Mouse (Mus musculus) forebrain, embryonic 15.5 days (tissue): ENCODE measurements around the gene Slc41a3. TPM values are rescaled to one million over a fixed set of nuclear protein-coding genes. Genes with fewer than 3 reads are reported as not detected.

Experiments
- ATAC-seq: fragments of 200-750 bp; cut with Nextera tagmentation; replicated peaks from 2 replicates; pipeline ENCODE4 v1.8.0; 2017; ENCODE audit warnings: mild to moderate bottlenecking, moderate TSS enrichment, moderate library complexity
- H3K27ac ChIP-seq: fragments of 300-500 bp; sonication (generic); replicated peaks from 2 replicates; pipeline ENCODE4 v1.5.1; 2015; ENCODE audit warnings: mild to moderate bottlenecking, inconsistent platforms
- H3K27me3 ChIP-seq: fragments of 300-500 bp; sonication (generic); 2 replicates; pipeline ENCODE4 v1.6.1; 2015; ENCODE audit warnings: inconsistent platforms
- H3K36me3 ChIP-seq: fragments of 300-500 bp; sonication (generic); 2 replicates; pipeline ENCODE4 v1.6.1; 2015; ENCODE audit warnings: mild to moderate bottlenecking, inconsistent platforms
- H3K4me1 ChIP-seq: fragments of 300-500 bp; sonication (generic); 2 replicates; pipeline ENCODE4 v1.6.1; 2015; ENCODE audit warnings: inconsistent platforms
- H3K4me2 ChIP-seq: fragments of 300-500 bp; sonication (generic); replicated peaks from 2 replicates; pipeline ENCODE4 v1.6.1; 2015; ENCODE audit warnings: mild to moderate bottlenecking, inconsistent platforms
- H3K4me3 ChIP-seq: fragments of 300-500 bp; sonication (generic); 2 replicates; pipeline ENCODE4 v1.5.1; 2015; ENCODE audit warnings: mild to moderate bottlenecking, inconsistent platforms
- H3K9ac ChIP-seq: fragments of 300-500 bp; sonication (generic); replicated peaks from 2 replicates; pipeline ENCODE4 v1.6.1; 2015; ENCODE audit warnings: mild to moderate bottlenecking, inconsistent platforms
- H3K9me3 ChIP-seq: fragments of 300-500 bp; sonication (generic); 2 replicates; pipeline ENCODE4 v1.6.1; 2016; ENCODE audit warnings: inconsistent platforms
- WGBS: fragments of 180-500 bp; shearing (Covaris S2); methylation state at CpG from one replicate; pipeline ENCODE4 v1.1.7; 2015; ENCODE audit warnings: mixed read lengths; 5-methylcytosine and 5-hydroxymethylcytosine counted together
- polyA plus RNA-seq: library from polyadenylated mRNA; unstranded; fragments of >200 nt; fragmentation: Nextera tagmentation; extraction: Ambion mirVana; gene quantifications from 2 replicates; pipeline ENCODE4 v1.2.1, GENCODE M21; 2015

Slc41a3 gene
- polyA plus RNA-seq, 1 experiment from 2014 or later: 2.5 TPM

DNA sequence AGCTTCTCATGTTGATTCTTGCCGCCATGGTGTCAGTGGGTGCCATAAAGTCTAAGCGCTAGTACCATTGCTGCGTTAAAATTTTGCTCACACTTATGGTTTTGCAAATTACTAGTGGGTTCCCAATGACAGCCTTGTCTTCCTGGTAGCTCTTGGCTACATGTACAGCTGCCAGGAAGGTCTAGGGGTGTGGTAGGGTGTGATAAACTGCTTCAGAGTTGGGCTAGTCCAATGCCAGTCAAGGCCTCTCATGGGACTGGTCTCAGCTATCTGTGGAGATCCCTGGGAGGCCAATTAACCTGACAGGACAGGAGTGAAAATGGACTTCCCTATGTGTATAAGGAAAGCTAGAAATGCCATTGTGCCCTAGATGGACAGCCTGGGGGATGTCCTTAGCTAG, 2.2 kb upstream of the Slc41a3 start:
- Histone ChIP-seq H3K9me3 (no peaks in the 10 kb centered on the region), H3K36me3 (no peaks in the 10 kb centered on the region), H3K4me1 (peaks cover 9% of the 10 kb centered on the region), H3K27me3 (no peaks in the 10 kb centered on the region; the same call in 1 of the 2 replicates), H3K4me2 (no peak overlapping the region), H3K9ac (no peak overlapping the region), H3K4me3 (no peak overlapping the region), H3K27ac (no peak overlapping the region)
- 95% methylated on average over 3 of the region's 3 CpGs for WGBS
- no peak for ATAC-seq

- H3K27ac ChIP-seq: no peak overlapping the region
- ATAC-seq: no peak
- H3K4me3 ChIP-seq: no peak overlapping the region
- WGBS: 64% methylated on average over 7 of the region's 7 CpGs
- H3K36me3 ChIP-seq: no peaks in the 10 kb centered on the region
- no peaks in the 10 kb centered on the region; the same call in 1 of the 2 replicates for H3K27me3 ChIP-seq
- no peak overlapping the region for H3K4me2 ChIP-seq
- H3K9ac ChIP-seq: no peak overlapping the region
- H3K4me1 ChIP-seq: peaks cover 9% of the 10 kb centered on the region
- no peaks in the 10 kb centered on the region for H3K9me3 ChIP-seq
Observed at GRCm38 (mm10) chr6:90603126-90603525, 1.4 kb upstream of the Slc41a3 start.

GRCm38 (mm10) chr6:90604130-90604529, 395 bp upstream of the Slc41a3 start:
- ATAC-seq: peak; percentile 25
- no peak overlapping the region for H3K9ac ChIP-seq
- H3K4me2 ChIP-seq: peak overlapping the region; percentile 79
- H3K4me1 ChIP-seq: peaks cover 9% of the 10 kb centered on the region
- no peaks in the 10 kb centered on the region; the same call in 1 of the 2 replicates for H3K27me3 ChIP-seq
- H3K36me3 ChIP-seq: no peaks in the 10 kb centered on the region
- H3K9me3 ChIP-seq: no peaks in the 10 kb centered on the region
- WGBS: 70% methylated on average over 3 of the region's 3 CpGs
- H3K27ac ChIP-seq: no peak overlapping the region
- peak overlapping the region; percentile 55 for H3K4me3 ChIP-seq

DNA sequence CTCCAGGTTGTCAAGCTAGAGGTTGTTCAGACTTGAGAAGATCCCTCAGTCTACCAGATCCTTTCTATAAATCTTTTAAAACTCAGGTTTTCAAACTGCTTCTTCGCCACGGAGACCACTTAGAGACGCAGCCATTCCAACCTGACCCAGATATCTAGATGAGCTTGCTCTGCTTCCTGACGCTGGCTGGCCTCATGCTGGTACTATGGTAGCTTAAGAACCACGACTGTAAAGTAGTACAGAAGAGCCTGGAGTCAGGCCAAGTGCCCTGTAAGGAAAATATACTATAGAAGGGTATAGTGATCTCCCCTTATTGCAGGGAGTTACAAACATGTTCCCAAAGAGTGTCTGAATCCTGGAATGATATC, 757 bp downstream of the Slc41a3 start:
- H3K36me3 ChIP-seq: no peaks in the 10 kb centered on the region
- no peak overlapping the region for H3K27ac ChIP-seq
- peaks cover 9% of the 10 kb centered on the region for H3K4me1 ChIP-seq
- H3K4me3 ChIP-seq: peak overlapping the region; percentile 55
- H3K27me3 ChIP-seq: no peaks in the 10 kb centered on the region; the same call in 1 of the 2 replicates
- WGBS: 17% methylated on average over 5 of the region's 5 CpGs
- H3K9ac ChIP-seq: peak overlapping the region; percentile 59
- ATAC-seq: no peak
- peak overlapping the region; percentile 79 for H3K4me2 ChIP-seq
- no peaks in the 10 kb centered on the region for H3K9me3 ChIP-seq

DNA sequence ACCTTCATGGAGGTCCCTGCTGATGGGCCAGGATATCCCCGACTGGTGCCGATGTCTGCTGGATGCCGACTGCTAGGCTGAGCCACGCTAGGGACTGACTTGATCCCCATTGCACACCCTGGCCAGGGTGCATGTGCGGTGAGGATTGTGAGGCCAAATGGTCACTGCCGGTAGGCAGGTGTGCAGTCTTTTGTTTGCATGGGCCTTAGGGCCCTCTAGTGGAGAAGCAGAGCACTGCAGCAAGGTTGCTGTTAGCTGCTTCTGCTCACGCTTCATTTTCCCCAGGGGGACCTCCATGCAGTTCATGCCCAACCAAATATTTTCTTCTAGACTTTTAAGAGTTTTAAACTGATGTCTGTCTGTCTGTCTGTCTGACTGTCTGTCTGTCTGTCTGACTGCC, 2.0 kb downstream of the Slc41a3 start:
- H3K27me3 ChIP-seq: no peaks in the 10 kb centered on the region; the same call in 1 of the 2 replicates
- H3K36me3 ChIP-seq: no peaks in the 10 kb centered on the region
- H3K4me2 ChIP-seq: no peak overlapping the region
- ATAC-seq: no peak
- 26% methylated on average over 7 of the region's 7 CpGs for WGBS
- no peak overlapping the region for H3K9ac ChIP-seq
- H3K4me3 ChIP-seq: no peak overlapping the region
- H3K4me1 ChIP-seq: peaks cover 9% of the 10 kb centered on the region
- H3K9me3 ChIP-seq: no peaks in the 10 kb centered on the region
- H3K27ac ChIP-seq: no peak overlapping the region

GRCm38 (mm10) chr6:90607196-90607595, 2.7 kb downstream of the Slc41a3 start:
- Histone ChIP-seq H3K4me3 (no peak overlapping the region), H3K27ac (no peak overlapping the region), H3K9me3 (no peaks in the 10 kb centered on the region), H3K36me3 (no peaks in the 10 kb centered on the region), H3K4me1 (peaks cover 9% of the 10 kb centered on the region), H3K9ac (no peak overlapping the region), H3K4me2 (no peak overlapping the region), H3K27me3 (no peaks in the 10 kb centered on the region; the same call in 1 of the 2 replicates)
- 15% methylated on average over 5 of the region's 5 CpGs for WGBS
- no peak for ATAC-seq

GRCm38 (mm10) chr6:90608186-90608585, 3.7 kb downstream of the Slc41a3 start:
- Histone ChIP-seq H3K4me2 (no peak overlapping the region), H3K9ac (no peak overlapping the region), H3K9me3 (no peaks in the 10 kb centered on the region), H3K36me3 (no peaks in the 10 kb centered on the region), H3K27me3 (no peaks in the 10 kb centered on the region; the same call in 1 of the 2 replicates), H3K4me3 (no peak overlapping the region), H3K27ac (no peak overlapping the region), H3K4me1 (peaks cover 9% of the 10 kb centered on the region)
- no peak for ATAC-seq
- 73% methylated on average over 6 of the region's 6 CpGs for WGBS

GRCm38 (mm10) chr6:90610248-90610647, 5.7 kb downstream of the Slc41a3 start:
- no peaks in the 10 kb centered on the region for H3K36me3 ChIP-seq
- no peak overlapping the region for H3K9ac ChIP-seq
- no peak for ATAC-seq
- 88% methylated on average over 5 of the region's 5 CpGs for WGBS
- H3K27me3 ChIP-seq: no peaks in the 10 kb centered on the region; the same call in 1 of the 2 replicates
- no peak overlapping the region for H3K27ac ChIP-seq
- no peak overlapping the region for H3K4me3 ChIP-seq
- H3K9me3 ChIP-seq: no peaks in the 10 kb centered on the region
- peaks cover 5% of the 10 kb centered on the region for H3K4me1 ChIP-seq
- H3K4me2 ChIP-seq: no peak overlapping the region

GRCm38 (mm10) chr6:90613277-90613676, 8.8 kb downstream of the Slc41a3 start:
- Histone ChIP-seq H3K4me3 (no peak overlapping the region), H3K27me3 (no peaks in the 10 kb centered on the region), H3K9me3 (no peaks in the 10 kb centered on the region), H3K9ac (no peak overlapping the region), H3K4me1 (peaks cover 4% of the 10 kb centered on the region; the same call in 1 of the 2 replicates), H3K36me3 (no peaks in the 10 kb centered on the region), H3K27ac (no peak overlapping the region), H3K4me2 (no peak overlapping the region)
- no peak for ATAC-seq
- WGBS: 88% methylated on average over 8 of the region's 8 CpGs

DNA sequence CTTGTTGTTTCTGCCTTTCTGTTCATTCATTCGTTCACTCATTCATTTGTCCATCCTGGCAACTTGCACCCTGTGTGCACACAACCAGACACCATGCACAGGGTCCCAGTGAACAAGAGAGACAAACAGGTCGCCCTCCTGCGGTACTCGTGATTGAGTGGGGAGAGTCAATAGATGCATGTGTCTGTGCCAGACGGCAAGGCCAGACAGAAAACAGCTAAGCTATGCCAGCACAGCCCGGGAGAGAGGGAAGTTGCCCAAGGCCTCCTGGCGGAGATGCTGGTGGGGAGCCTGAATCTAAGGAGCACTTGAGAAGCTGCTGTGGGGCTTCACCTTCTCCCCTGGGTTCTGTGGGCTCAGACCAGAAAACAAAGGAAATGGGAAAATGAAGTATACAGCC, 10.8 kb downstream of the Slc41a3 start:
- H3K36me3 ChIP-seq: no peaks in the 10 kb centered on the region
- H3K27me3 ChIP-seq: no peaks in the 10 kb centered on the region
- WGBS: 60% methylated on average over 7 of the region's 7 CpGs
- H3K4me2 ChIP-seq: no peak overlapping the region
- H3K27ac ChIP-seq: no peak overlapping the region
- no peaks in the 10 kb centered on the region for H3K9me3 ChIP-seq
- ATAC-seq: no peak
- H3K4me1 ChIP-seq: peaks cover 4% of the 10 kb centered on the region; the same call in 1 of the 2 replicates
- H3K9ac ChIP-seq: no peak overlapping the region
- H3K4me3 ChIP-seq: no peak overlapping the region

DNA sequence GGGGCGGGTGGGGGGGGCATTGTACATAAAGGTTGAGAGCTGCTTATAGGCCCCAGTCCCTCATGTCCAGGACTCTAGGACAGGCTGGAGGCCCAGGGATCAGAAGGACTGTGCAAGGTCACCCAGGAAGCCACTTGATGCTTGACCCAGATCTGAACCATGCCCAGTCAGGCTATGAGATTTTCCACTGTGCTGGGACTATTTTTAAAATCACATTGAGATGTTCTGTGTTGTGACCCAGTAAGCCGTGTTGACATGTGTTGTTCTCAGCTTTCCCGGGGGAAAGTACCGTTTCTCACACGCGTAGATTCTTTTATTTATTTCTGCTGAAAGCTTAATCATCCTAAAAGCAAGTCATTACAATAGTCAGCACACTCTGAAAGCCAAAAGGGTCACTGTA, 11.5 kb downstream of the Slc41a3 start:
- ATAC-seq: no peak
- WGBS: 75% methylated on average over 6 of the region's 6 CpGs

DNA sequence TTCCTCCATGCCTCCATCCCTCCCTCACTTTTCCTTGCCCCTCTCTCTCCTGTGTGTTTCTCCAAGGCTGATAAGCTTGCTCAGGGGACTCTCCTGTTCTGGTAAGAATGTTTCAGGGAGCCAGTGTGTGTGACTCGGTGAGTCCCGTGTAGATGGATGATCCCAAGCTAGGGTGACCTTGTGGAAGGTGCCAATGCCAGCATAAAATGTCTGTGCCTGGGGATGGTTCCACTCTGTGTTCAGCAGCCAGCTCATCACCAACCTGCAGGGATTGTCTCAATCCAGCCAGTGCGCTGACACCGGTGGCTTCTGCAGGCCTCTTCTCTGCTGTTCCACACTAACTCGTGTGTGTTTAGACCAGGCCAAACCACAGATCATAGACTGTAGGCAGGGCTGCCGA, 12.0 kb downstream of the Slc41a3 start:
- Histone ChIP-seq H3K9me3 (no peaks in the 10 kb centered on the region), H3K27me3 (no peaks in the 10 kb centered on the region), H3K9ac (no peak overlapping the region), H3K4me2 (no peak overlapping the region), H3K36me3 (no peaks in the 10 kb centered on the region), H3K27ac (no peak overlapping the region), H3K4me3 (no peak overlapping the region), H3K4me1 (peaks cover 4% of the 10 kb centered on the region; the same call in 1 of the 2 replicates)
- WGBS: 88% methylated on average over 6 of the region's 6 CpGs
- no peak for ATAC-seq

More for the DNA sequence above, 11.5 kb downstream of the Slc41a3 start:
- Histone ChIP-seq H3K9ac (no peak overlapping the region), H3K36me3 (no peaks in the 10 kb centered on the region), H3K4me1 (peaks cover 4% of the 10 kb centered on the region; the same call in 1 of the 2 replicates), H3K27me3 (no peaks in the 10 kb centered on the region), H3K9me3 (no peaks in the 10 kb centered on the region), H3K27ac (no peak overlapping the region), H3K4me2 (no peak overlapping the region), H3K4me3 (no peak overlapping the region)

DNA sequence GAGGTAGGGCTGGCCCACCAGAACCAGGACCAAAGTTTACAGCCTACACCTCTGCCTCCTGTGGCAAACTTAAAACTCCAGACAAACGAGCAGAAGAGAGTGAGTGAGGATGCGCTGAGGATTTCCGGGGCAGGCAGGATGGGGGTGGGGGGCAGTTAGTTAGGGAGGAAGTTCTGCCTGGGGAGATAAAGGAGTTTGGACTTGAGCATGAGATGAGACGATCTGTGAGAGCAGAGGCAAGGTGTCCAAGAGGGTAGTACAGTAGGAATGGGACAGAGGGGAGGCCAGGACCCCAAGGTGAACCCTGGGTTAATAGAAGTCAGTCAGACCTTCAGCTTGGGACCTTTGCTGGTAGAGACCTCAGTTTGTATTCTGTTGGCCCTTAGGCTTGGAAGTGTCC, 13.7 kb downstream of the Slc41a3 start:
- Histone ChIP-seq H3K27me3 (no peaks in the 10 kb centered on the region), H3K27ac (no peak overlapping the region), H3K4me2 (no peak overlapping the region), H3K9me3 (no peaks in the 10 kb centered on the region), H3K4me1 (peaks cover 4% of the 10 kb centered on the region; the same call in 1 of the 2 replicates), H3K9ac (no peak overlapping the region), H3K36me3 (no peaks in the 10 kb centered on the region), H3K4me3 (no peak overlapping the region)
- no peak for ATAC-seq
- 82% methylated on average over 4 of the region's 4 CpGs for WGBS
